Mouse (Mus musculus): ENCODE results near the gene Tubgcp3.
"Not testable (repeated sequence)": the region's sequence is repeated elsewhere in the genome, so short reads cannot be mapped to it uniquely, and the experiment has no call there.

Gene Tubgcp3

DNA sequence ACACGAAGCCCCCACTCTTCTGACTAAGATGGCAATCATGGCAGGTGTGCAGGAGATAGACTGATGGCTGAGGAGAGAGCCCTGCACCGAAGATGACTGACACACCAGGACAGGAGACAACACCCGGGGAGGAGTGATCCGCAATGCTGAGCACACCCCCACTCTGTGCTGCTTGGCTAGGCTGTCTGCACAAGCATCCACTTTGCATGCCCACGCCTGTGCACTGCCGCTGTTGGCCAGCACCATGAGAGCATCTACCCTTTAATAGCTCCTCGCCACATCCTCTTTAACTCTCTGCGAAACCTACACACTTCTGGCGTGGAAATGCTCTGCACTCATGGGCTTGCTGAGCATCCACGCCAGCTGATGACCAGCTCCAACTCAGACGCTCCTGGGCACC, 33.6 kb downstream of the Tubgcp3 start:
- no peak for DNase-seq

DNA sequence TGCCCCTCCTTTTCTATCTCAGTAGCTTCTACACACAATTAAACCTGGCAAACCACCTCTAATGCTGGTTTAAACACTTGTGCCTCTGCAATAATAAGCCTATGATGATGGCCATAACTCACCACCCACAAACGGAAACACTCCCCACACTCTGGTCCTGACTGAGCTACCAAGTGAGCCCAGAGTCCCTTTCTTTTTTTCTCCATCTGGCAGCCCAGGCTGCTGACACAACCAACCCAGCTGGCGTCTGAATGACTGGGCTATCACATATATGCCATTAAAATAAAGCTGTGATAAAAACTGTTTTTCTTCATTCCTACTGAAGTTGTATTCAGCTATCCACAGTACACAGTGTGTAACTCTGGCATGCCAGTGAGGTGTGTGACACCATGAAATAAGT, 36.7 kb downstream of the Tubgcp3 start:
- no peak for DNase-seq

- DNase-seq = peak; percentile 8 to 19
Measured at GRCm38 (mm10) chr8:12629079-12629478, 43.0 kb downstream of the Tubgcp3 start.

GRCm38 (mm10) chr8:12625890-12626289, 46.2 kb downstream of the Tubgcp3 start:
- no peak for DNase-seq

DNA sequence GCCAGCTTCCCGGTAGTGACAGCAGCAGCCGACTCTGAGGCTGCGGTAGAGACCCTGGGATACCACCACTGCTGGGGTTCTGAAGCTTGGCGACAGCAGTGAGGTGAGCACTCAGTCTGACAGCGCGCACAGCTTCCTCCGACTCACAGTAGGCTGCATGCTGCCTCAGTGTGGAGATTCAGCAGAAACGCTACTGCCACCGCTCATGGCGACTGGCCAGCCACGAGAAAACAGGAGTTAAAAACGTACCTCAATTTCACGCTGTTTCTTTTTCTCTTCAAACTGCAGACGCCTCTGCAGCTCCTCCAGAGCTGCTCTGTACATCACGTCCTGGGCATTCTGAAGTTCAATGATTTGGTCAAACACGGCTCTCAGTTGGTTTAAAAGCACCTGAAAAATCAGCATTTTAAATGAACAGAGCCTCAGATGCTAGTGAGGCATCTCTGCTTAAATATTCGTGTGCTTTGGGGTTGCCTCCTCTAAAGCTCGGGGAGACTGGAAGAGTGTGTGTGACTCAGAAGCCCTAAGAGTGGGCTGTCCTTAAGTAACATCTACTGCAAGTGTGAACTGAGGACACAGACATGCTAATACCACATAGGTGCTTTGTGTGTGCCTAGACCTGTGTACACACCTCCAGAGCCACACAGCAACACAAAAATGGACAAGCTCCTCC, 50.4 kb downstream of the Tubgcp3 start:
- DNase-seq = no peak

DNA sequence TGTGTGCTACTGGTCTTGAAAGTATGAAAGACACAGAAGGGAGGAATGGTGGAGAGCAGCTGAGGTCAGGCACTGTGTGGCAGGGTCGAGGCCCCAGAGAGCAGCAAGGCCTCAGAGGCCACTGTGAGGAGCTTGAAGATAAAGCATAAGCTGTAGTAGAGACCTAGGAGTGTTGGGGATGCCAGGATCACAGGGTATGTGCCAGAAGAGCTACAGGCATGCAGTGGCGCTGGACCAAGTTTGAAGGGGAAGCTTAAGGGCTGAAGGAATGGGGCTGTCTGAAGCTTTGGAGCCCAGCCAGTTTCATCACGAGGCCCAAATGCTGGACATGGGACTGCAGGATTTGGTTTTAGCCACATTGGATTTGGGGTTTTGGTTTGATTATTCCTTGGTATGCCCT, 54.7 kb downstream of the Tubgcp3 start:
- not testable (repeated sequence) for DNase-seq

- no peak for DNase-seq
Measured at GRCm38 (mm10) chr8:12613201-12613600, 58.8 kb downstream of the Tubgcp3 start.

GRCm38 (mm10) chr8:12609752-12610449, 62.1 kb downstream of the Tubgcp3 start:
- DNase-seq = no peak

GRCm38 (mm10) chr8:12608810-12609209, 63.2 kb downstream of the Tubgcp3 start:
- DNase-seq = no peak

DNA sequence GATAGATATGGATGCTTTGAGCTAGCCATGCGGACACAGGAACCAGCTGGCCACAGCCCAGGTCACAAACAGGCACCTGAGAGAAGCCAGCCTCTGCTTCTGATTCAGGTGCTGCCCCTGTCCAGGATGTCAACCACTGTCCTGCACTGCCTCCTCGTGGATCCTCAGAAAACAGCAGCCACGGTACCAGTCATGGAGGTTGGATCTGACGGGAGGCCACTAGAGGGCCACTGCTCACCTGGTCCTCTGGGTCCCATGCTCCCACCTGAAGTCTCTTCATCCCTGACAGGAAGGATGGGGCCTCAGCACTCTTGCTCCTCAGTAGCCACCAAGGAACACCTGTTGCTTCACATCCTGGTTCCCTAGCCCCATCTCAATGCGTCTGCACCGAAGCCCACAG, 64.8 kb downstream of the Tubgcp3 start:
- DNase-seq = peak; percentile 76 to 80

DNA sequence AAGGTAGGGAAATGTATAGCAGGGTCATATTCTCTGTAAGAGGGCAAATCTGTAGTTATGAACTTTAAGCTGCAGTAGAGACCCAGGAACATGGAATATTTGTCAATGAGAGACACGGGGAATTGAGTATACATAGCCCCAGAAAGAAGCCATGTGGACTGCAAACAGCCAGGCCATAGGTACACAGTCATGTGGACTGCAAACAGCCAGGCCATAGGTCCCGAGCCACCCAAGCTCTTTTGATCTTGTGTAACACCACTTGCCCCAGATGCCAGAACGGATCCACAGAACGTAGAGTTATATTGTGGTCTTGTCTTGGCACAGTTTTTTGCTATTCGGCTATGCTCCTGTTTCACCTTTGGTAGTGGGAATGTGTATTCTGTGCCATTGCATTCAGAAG, 88.3 kb downstream of the Tubgcp3 start:
- DNase-seq = no peak

- DNase-seq = not testable (repeated sequence)
Measured at GRCm38 (mm10) chr8:12579339-12579999, 92.6 kb downstream of the Tubgcp3 start.

- no peak for DNase-seq
Measured at GRCm38 (mm10) chr8:12576739-12577138, 95.3 kb downstream of the Tubgcp3 start.

- DNase-seq = no peak
Measured at GRCm38 (mm10) chr8:12576003-12576402, 96.0 kb downstream of the Tubgcp3 start.

DNA sequence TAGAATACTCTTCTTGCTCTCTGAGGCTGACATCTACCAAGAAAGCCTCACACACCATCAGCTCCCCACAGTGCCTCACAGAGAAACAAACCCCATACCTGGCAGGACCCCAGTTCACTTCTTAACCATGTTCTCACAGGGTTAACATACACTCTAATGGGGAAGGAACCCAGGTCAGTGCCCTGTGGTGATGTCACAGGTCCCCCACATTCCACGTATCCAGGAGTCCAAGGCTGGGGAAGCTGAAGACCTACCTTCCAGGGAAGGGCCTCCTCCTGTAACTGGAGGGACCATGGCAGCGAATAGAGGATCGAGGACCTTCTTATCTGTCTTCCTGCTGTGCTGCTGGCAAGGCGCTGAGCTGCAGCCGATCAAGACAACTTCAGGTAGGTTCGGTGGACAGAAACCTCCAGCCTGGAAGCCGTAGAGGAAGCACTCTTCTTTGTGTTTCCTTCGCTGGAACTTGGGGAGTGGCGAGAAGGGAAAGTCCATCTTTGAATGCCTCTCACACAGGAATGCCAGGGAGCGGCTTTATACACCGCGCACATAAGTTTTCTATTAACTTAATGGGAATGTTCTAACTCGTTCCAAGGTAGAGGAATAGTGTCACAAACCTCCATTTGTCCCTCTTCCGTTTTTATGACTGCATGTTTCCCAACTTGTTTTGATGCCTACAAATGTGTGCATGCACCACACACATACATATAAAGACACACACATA, 99.1 kb downstream of the Tubgcp3 start, which contains the start of gene Spaca7:
Spaca7 (plus strand) TSS at position 216 of the 721 bp plus-strand sequence.
- DNase-seq = no peak

- DNase-seq = no peak
Measured at GRCm38 (mm10) chr8:12566509-12566908, 105.5 kb downstream of the Tubgcp3 start.

GRCm38 (mm10) chr8:12565488-12565887, 106.6 kb downstream of the Tubgcp3 start:
- DNase-seq = no peak

- DNase-seq = no peak
Measured at GRCm38 (mm10) chr8:12564307-12564706, 107.7 kb downstream of the Tubgcp3 start.

Data from thymus, postnatal 36 days (tissue).